Mouse (Mus musculus) c-Kit-positive CD71-negative TER-119-negative erythroid progenitor cells, embryonic 14.5 days (primary cell): ENCODE data around the gene Bcl11a.
A peak's percentile ranks its signal among the peaks of the same experiment; 100 is the strongest.

Experiments used
- DNase-seq: peaks from one replicate; pipeline ENCODE4 v3.0.0-alpha.2; 2013; ENCODE audit warnings: low read depth

The Bcl11a gene

GRCm38 (mm10) chr11:24132358-24132757 lies 54.5 kb downstream of the Bcl11a start:
- no peak for DNase-seq

- no peak for DNase-seq
Measured at GRCm38 (mm10) chr11:24132853-24133252, 55.0 kb downstream of the Bcl11a start.

GRCm38 (mm10) chr11:24133484-24133883 lies 55.6 kb downstream of the Bcl11a start:
- no peak for DNase-seq

GRCm38 (mm10) chr11:24133928-24134327 lies 56.1 kb downstream of the Bcl11a start:
- DNase-seq, result no peak

GRCm38 (mm10) chr11:24135244-24135643 lies 57.4 kb downstream of the Bcl11a start:
- no peak for DNase-seq

GRCm38 (mm10) chr11:24136084-24136785 lies 58.4 kb downstream of the Bcl11a start:
- peak; percentile 39 for DNase-seq

GRCm38 (mm10) chr11:24137891-24138290 lies 60.0 kb downstream of the Bcl11a start:
- DNase-seq, result no peak

GRCm38 (mm10) chr11:24138600-24139375 lies 60.9 kb downstream of the Bcl11a start:
- no peak for DNase-seq

- no peak for DNase-seq
Measured at GRCm38 (mm10) chr11:24139432-24139831, 61.6 kb downstream of the Bcl11a start.

GRCm38 (mm10) chr11:24139952-24140351 lies 62.1 kb downstream of the Bcl11a start:
- no peak for DNase-seq

- DNase-seq, result no peak
Measured at GRCm38 (mm10) chr11:24140948-24141347, 63.1 kb downstream of the Bcl11a start.

GRCm38 (mm10) chr11:24141479-24142251 lies 63.8 kb downstream of the Bcl11a start:
- no peak for DNase-seq

- no peak for DNase-seq
Measured at GRCm38 (mm10) chr11:24142316-24142715, 64.5 kb downstream of the Bcl11a start.

GRCm38 (mm10) chr11:24144159-24144946 lies 66.5 kb downstream of the Bcl11a start:
- DNase-seq, result no peak

- no peak for DNase-seq
Measured at GRCm38 (mm10) chr11:24146034-24146433, 68.2 kb downstream of the Bcl11a start.

GRCm38 (mm10) chr11:24146437-24146836 lies 68.6 kb downstream of the Bcl11a start:
- no peak for DNase-seq

GRCm38 (mm10) chr11:24147698-24148097 lies 69.8 kb downstream of the Bcl11a start:
- no peak for DNase-seq

GRCm38 (mm10) chr11:24148545-24148944 lies 70.7 kb downstream of the Bcl11a start:
- DNase-seq, result no peak

- no peak for DNase-seq
Measured at GRCm38 (mm10) chr11:24149462-24150220, 71.8 kb downstream of the Bcl11a start.

GRCm38 (mm10) chr11:24152076-24152784 lies 74.4 kb downstream of the Bcl11a start:
- no peak for DNase-seq
